Mouse (Mus musculus) frontal cortex, postnatal 10 days (tissue): ENCODE results near the gene Cc2d2b.
A peak's percentile ranks its signal among the peaks of the same experiment; 100 is the strongest.

Source experiments
- DNase-seq, 2 experiments: peaks; one replicate each; pipeline ENCODE4 v3.0.0; 2022; ENCODE audit warnings: low spot score in 2 of 2, mixed read lengths in 1 of 2

The Cc2d2b gene

GRCm38 (mm10) chr19:40748559-40748958 lies at the start of gene Cc2d2b:
TSS of gene Cc2d2b (plus strand) at chr19:40748753.
- DNase-seq: no peak

DNA sequence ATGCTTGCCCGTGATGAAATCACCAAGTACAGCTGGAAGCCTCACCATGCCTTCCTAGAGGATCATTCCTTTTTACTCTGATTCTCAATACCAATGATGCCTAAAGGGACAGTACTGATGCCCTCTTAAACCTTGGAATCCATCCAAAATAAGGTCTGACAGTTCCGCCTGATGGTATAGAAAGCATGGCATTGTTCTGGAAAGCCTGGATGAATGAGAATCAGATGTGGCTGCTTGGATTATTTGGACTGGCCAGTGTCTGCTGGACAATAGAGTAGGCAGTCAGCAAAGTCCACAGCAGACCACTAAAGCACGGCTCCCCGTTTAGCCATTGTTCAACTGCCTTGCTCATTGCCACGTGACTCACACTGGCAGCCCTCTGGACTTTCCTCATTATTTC lies 48.7 kb upstream of the Cc2d2b start:
- no peak for DNase-seq

DNA sequence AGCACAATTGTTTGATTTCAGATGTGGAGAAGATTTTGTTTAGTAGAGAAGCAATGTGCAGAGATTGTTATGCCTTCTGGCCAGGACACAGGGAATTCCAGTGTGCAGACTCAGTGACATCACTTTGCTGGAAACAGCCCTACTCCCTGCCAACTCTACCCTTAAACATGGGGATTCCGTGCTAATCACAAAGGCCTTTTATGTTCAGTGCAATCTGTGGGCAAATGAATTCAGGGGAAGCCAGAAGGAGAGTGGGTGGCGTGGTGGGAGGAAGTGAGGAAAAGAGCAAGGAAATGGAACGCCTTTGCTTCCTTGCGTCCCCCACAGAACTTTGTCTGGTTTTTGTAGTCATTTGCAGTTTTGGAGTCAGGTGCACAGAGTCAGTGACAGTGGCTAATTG lies 46.1 kb upstream of the Cc2d2b start:
- DNase-seq: peak; percentile 45 to 46

DNA sequence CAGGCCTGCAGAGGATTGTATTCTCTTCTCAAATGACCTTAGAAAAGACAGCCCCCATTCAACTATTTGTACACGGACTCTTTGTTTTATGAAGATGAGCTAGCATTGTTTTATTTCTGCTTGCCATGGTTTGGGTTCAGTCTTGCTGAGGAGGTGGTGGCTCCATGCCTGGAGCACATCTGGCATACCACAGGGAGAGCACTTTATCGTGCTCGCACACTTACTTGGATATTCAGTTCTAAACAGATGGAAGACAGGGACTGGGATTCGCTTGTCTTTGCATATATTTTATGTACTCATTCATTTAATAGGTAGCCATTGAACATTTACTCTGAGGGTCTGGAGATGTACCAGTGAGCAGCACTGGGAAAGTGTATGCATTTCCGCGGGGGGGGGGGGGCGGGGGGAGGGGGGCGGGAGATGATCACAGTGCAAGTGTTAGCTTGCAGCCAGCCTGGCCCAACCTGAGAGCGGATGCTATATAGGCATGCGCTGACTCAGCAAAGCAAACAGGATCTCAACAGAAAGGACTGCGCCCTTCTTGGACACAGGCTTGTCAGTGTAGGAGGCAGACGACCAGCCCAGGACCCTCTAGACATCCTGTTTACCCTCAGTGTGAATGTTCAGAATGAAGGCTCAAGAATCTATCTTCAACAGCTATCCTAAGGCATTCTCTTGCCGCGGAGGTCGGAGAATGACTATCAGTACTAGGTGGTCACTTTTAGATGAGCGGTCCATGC lies 35.5 kb upstream of the Cc2d2b start:
- DNase-seq: no peak

DNA sequence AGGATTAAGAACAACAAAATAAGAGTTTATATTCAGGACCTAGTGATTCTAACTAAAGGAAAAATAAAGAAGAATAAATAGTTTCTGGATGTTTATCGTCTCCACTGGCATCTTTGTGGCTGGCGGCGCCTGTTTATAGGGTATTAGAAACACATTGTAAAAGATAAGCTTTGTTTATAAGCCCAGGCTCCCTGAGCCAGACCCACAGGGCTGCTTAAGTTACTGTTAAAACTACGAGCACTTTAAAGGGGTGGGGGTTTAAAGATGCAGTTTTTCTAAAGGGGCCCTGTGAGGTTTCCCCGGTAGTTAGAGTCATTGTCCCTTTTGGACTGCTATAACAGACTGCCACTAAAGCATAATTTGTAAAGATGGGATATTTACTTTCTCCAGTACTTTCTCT lies 33.9 kb upstream of the Cc2d2b start:
- no peak for DNase-seq

GRCm38 (mm10) chr19:40716981-40717380 lies 31.6 kb upstream of the Cc2d2b start:
- DNase-seq: no peak

GRCm38 (mm10) chr19:40719439-40720105 lies 29.0 kb upstream of the Cc2d2b start:
- DNase-seq: no peak

- DNase-seq: no peak
Observed at GRCm38 (mm10) chr19:40720381-40720780, 28.2 kb upstream of the Cc2d2b start.

GRCm38 (mm10) chr19:40722137-40723038 lies 26.2 kb upstream of the Cc2d2b start:
- peak in 1 of 2 experiments; percentile 54 for DNase-seq

- no peak for DNase-seq
Observed at GRCm38 (mm10) chr19:40723516-40723915, 25.0 kb upstream of the Cc2d2b start.

- no peak for DNase-seq
Observed at GRCm38 (mm10) chr19:40726148-40726547, 22.4 kb upstream of the Cc2d2b start.

GRCm38 (mm10) chr19:40726614-40727013 lies 21.9 kb upstream of the Cc2d2b start:
- DNase-seq: no peak

DNA sequence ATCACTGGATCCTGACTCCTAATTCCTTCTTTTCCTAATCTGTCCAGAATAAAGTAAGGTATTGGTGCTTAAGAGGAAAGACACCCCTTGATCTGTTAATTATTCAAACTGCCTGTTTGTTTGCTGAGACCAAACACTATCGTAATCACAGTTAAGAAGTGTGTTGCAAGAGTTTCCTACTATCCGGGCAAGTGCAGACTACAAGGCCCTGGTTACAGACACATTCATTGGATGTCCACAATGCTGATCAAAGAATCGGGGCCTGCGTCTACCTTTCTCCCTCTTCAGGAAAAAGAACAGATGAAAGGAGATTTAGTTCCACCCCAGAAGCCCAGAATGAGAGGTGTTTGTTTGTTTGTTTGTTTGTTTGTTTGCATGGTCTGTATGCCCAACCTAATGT lies 20.3 kb upstream of the Cc2d2b start:
- DNase-seq: no peak

DNA sequence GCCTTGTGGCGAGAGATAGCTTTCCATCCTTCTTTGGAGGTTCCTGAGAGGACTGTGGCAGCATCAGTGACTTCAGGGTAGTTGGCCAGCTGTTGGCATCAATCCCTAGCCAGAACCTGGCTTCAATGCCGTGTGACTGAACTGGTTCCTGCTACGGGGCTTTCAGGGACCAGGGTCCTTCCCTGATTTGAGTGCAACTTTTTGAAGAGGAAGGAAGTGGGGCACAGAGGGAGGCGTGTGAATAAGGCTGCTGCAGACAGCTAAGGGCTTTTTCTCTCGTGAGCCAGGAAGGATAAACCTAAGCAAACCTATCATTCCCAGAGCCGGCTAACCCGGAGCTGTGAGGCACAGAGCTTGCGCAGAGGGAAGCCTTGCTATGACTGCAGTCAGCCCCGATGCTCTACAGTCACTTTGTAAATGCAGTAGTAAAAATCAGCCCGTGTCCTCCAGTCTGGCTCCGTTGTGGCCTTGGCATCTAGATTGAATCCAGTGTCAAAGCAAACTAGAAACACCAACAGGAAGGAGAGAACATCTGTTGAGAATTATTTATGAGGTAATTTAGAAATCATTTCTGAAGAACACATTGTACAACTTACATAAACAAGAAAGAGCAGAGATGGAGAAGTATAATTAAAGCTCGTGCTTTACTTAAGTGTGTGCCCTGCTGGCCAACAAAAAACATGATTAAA lies 19.7 kb upstream of the Cc2d2b start:
- DNase-seq: no peak

DNA sequence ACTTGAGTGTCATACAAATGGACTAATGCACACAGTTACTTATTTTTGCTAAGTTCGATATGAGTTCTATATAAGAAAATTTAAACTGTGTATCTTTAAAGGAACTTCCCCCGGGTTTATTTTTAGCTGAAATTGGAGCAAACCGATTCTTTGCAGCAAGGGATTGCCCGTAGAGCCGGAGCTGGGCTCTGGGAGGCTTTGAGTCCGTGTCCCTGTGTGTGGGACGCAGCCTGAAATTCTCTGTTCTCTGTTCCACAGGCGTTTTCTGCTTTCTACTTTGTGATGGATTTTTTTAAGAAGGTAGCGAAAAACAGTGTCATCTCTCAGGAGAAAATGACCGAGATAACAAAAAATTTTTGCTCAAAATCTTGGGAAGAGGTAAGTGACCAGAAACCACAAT lies 15.1 kb upstream of the Cc2d2b start:
- no peak for DNase-seq

DNA sequence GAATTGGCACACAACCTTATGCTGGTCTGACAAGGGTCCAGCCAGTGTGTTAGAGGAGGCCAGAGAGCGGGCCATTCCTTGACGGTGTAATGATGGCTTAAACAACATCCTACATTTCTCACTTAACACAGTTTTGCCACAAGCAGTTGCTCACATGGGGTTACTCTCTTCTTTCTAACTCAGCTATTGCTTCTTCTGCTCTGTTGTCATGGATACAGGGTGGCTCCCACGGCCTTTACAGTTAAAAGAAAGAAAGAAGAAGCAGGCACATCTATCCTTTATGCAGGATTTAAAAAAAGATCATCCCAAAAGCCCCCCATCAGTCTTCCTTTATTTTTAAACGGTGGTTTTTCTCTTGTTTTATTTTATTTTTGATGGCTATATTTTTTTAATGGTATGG lies 14.7 kb upstream of the Cc2d2b start:
- DNase-seq: no peak

DNA sequence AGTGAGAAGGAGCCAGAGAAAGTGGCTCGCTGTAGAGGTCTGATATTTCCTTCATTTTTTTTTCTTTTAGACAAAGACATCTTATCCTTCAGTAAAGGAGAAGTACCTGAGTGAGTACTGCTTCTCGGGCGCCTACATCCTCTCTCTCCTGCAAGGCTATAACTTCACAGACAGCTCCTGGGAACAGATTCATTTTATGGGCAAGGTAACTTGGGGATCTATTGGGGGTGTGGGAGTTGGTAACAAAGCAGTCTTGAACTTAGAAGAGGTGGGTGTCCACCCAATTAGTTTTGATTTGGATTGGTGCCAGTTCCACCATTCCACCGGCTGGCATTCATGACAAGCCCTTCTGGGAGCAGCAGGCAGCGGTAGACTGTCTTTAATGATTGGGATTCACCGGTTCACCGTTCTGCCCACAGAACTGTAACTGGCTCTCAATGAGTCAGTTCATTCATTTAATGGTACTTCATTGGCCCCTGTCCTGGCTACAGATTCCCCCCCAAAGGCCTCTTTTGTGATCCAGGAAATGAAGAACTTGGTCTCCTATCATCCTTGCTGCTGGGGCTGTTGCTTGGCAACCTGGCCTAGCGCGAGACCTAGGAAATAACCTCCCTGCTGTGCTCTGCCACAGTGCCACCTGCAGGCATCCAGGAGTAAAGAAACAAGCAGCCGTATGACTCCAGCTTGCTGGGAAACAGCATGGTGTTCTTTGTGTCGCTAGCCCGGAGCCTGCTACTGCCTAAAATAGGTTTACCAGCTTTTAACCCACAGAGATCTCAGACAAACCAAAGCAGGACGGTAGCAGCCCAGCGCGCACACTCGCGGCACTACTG lies 11.7 kb upstream of the Cc2d2b start:
- DNase-seq: peak; percentile 76 to 81

GRCm38 (mm10) chr19:40737613-40738012 lies 10.9 kb upstream of the Cc2d2b start:
- no peak for DNase-seq

DNA sequence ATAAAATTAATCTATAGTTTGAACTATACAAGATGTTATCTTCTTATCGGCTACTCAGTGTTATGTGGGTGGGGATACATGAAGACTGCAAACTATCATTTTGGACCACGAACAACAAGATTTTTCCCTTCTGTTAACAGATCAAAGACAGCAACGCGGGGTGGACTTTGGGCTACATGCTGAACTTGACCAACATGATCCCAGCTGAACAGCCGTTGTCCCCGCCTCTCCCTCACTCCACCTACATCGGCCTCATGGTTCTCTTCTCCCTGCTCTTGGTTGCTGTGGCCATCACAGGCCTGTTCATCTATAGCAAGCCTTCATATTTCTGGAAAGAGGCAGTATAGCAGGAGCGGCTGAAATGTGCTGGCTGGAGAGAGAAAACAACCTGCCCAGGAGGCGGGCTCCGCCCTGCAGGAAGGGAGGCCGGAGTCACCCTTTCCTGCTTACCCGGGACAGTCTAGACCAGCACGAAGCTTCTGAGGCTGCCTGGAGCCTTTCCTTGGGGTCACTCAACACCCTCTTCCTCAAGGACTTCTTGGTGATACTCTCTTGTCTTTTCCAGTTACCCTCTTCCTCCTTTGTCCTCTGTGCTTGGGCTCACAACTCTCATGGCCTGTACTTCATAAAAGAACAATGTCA lies 9.7 kb upstream of the Cc2d2b start:
- DNase-seq: no peak

DNA sequence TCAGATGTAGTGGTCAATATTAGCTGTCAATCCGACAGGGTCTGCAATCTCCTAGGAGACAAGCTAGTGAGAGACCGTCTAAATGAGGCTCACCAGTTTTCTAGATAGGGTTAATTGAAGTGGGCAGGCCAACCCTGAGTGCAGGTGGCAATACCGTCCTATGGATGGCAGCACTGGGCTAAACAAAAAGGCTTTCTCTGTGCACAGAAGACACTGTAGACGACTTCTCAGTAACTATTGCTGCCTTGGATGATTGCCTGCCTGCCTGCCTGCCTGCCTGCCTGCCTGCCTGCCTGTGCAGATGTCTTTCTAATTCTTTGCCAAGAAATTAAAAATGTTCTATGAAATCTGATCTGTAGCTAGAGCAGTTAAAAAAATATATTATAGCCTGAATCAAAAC lies 1.9 kb upstream of the Cc2d2b start:
- no peak for DNase-seq
